Mouse (Mus musculus) urinary bladder, postnatal 14 days (tissue): ENCODE data around the gene Ifih1.

Experiments
- DNase-seq: peaks from one replicate; pipeline ENCODE4 v3.0.0; 2021; ENCODE audit warnings: low spot score

Gene Ifih1

DNA sequence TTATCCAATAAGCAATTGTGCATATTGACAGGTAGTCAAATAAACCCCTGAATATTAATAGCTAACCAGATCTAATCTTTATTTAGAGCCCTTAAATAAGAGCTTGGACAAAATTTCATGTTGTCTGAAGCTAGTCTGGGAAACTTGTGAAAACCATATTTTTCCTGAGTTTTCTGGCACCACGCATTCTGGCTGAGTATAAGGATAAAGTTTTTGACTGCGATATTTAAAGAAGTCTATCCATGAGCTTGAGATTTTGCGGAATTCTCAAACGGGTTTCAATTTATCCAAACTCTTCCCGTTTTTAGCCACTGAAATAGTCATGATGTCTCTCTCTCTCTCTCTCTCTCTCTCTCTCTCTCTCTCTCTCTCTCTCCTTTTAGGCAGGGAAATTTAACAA is 98.0 kb downstream of the Ifih1 start:
- DNase-seq, result no peak
